Mouse (Mus musculus) kidney, embryonic 15.5 days (tissue): ENCODE measurements at regions not wholly inside any gene's neighbourhood (a gene's known extent, or its start where the extent isn't known, plus 50 kb on each side); places are given as distances from the start of the nearest gene placed in this dataset.

ENCODE experiments used
- ATAC-seq: fragments of 200-750 bp; cut with Nextera tagmentation; replicated peaks from 2 replicates; pipeline ENCODE4 v1.8.0; 2017; ENCODE audit warnings: moderate TSS enrichment; ENCODE audit not compliant: low FRiP score
- H3K27ac ChIP-seq: fragments of 300-500 bp; sonication (generic); 2 replicates; pipeline ENCODE4 v1.5.1; 2015; ENCODE audit warnings: mild to moderate bottlenecking, inconsistent platforms
- H3K27me3 ChIP-seq: fragments of 300-500 bp; sonication (generic); 2 replicates; pipeline ENCODE4 v1.6.1; 2015; ENCODE audit warnings: inconsistent platforms
- H3K36me3 ChIP-seq: fragments of 300-500 bp; sonication (generic); 2 replicates; pipeline ENCODE4 v1.6.1; 2015; ENCODE audit warnings: inconsistent platforms
- H3K4me1 ChIP-seq: fragments of 300-500 bp; sonication (generic); 2 replicates; pipeline ENCODE4 v1.6.1; 2015; ENCODE audit warnings: inconsistent platforms
- H3K4me2 ChIP-seq: fragments of 300-500 bp; sonication (generic); 2 replicates; pipeline ENCODE4 v1.6.1; 2015; ENCODE audit warnings: moderate library complexity, mild to moderate bottlenecking, inconsistent platforms
- H3K4me3 ChIP-seq: fragments of 300-500 bp; sonication (generic); replicated peaks from 2 replicates; pipeline ENCODE4 v1.5.1; 2015; ENCODE audit warnings: mild to moderate bottlenecking, inconsistent platforms
- H3K9ac ChIP-seq: fragments of 300-500 bp; sonication (generic); 2 replicates; pipeline ENCODE4 v1.6.1; 2015; ENCODE audit warnings: mild to moderate bottlenecking, inconsistent platforms
- H3K9me3 ChIP-seq: fragments of 300-500 bp; sonication (generic); replicated peaks from 2 replicates; pipeline ENCODE4 v1.6.1; 2016; ENCODE audit warnings: inconsistent platforms
- WGBS: fragments of 180-500 bp; shearing (Covaris S2); methylation state at CpG from one replicate; pipeline ENCODE4 v1.1.7; 2015; ENCODE audit warnings: mixed read lengths; 5-methylcytosine and 5-hydroxymethylcytosine counted together

DNA sequence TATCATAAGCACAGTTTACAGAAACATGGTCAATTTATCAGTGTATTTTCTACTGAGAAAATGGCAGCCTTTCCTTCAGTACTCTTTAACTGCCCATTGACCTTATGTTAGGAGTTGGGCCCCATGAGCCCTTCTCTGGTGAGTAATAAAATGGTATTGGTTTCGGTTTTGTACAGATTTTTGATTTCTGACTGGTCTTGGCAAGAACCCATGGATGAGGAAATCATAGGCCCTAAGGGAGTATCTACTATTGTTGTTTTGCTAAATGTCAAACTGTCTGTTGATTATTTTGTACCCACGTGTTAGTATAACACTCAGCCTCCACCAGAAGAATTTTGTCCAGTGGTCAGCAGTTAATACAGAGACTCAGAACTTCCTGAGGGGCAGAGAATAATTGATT is 83.5 kb upstream of the Fign start:
- Histone ChIP-seq H3K9ac (no peak overlapping the region), H3K4me1 (no peaks in the 10 kb centered on the region), H3K4me3 (no peak overlapping the region), H3K27me3 (no peaks in the 10 kb centered on the region), H3K4me2 (no peak overlapping the region), H3K9me3 (no peaks in the 10 kb centered on the region), H3K36me3 (no peaks in the 10 kb centered on the region), H3K27ac (no peak overlapping the region)
- WGBS: 71% methylated on average over 2 of the region's 2 CpGs
- no peak for ATAC-seq

DNA sequence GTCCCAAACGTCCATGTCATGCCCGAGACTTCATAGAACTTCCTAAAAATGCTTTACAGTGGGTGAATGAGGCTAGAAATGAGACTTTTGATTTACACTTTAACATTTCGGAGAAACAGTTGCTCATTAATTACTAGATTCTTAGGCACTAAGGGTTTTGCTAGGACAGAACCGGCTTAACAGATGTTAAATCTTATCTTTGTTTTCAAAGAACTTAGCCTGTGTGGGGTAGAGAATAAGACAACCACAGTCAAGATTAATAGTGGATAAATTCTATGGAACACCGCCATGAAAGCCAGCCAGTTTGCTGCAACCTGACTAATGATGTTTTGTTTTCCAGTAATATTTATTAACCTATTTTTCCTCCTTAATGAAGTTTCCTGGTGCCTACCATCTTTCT is 66.6 kb upstream of the Fign start:
- Histone ChIP-seq H3K4me2 (no peak overlapping the region), H3K27ac (no peak overlapping the region), H3K4me1 (no peaks in the 10 kb centered on the region), H3K36me3 (no peaks in the 10 kb centered on the region), H3K27me3 (no peaks in the 10 kb centered on the region), H3K9me3 (no peaks in the 10 kb centered on the region), H3K9ac (no peak overlapping the region), H3K4me3 (no peak overlapping the region)
- WGBS: 54% methylated on average over 5 of the region's 5 CpGs
- ATAC-seq: 0 out of 2 replicates have a peak, but pooled peaks have one; percentile 52
